In genomic region chr4:49197125-49197747, GRCm38 (mm10) we compare ENCODE assay signal across 10 mouse cellular contexts.
DNase-seq lines count a peak whose midpoint lies in the region; ATAC-seq lines count a peak whose summit lies in the region.
"Had no signal": no experiment of that assay in that cellular context is flagged by ENCODE, and none has a peak within 500 bp of the region (broad histone marks: within the 10 kb centered on the region; RNA-seq: fewer than 3 reads in every experiment).

No protein-coding gene starts in this region.

- H3K4me2 ChIP-seq in forebrain, embryonic 16.5 days (ENCODE audit: low read length), result no peak overlapping the region
- H3K4me2 ChIP-seq in forebrain, embryonic 12.5 days, result no peak overlapping the region
- H3K4me2 ChIP-seq in midbrain, embryonic 11.5 days, result no peak overlapping the region
- no peak overlapping the region for H3K4me2 ChIP-seq in midbrain, embryonic 13.5 days (replicated peaks)

- H3K27ac ChIP-seq in forebrain, embryonic 16.5 days (ENCODE audit: low read length), result no peak overlapping the region
- no peak overlapping the region for H3K27ac ChIP-seq in forebrain, embryonic 12.5 days
- no peak overlapping the region for H3K27ac ChIP-seq in midbrain, embryonic 11.5 days (ENCODE audit: low read depth, low read length)
- no peak overlapping the region for H3K27ac ChIP-seq in midbrain, embryonic 13.5 days
- H3K27ac ChIP-seq: macrophage had no signal

- WGBS in forebrain, embryonic 16.5 days, result 69% methylated on average over 8 of the region's 8 CpGs
- 85% methylated on average over 8 of the region's 8 CpGs for WGBS in forebrain, embryonic 12.5 days
- WGBS in midbrain, embryonic 11.5 days, result 77% methylated on average over 8 of the region's 8 CpGs
- WGBS in midbrain, embryonic 13.5 days, result 80% methylated on average over 8 of the region's 8 CpGs

- peak; percentile 49; the same call in 1 of the 2 replicates for ATAC-seq in forebrain, embryonic 16.5 days
- ATAC-seq in forebrain, embryonic 12.5 days (ENCODE audit: low FRiP score), result no peak
- ATAC-seq in midbrain, embryonic 11.5 days (ENCODE audit: low FRiP score), result no peak
- no peak for ATAC-seq in midbrain, embryonic 13.5 days
- peak; percentile 80 for ATAC-seq in megakaryocyte progenitor cell, adult 5-6 weeks (replicated peaks; ENCODE audit: poor library complexity)
- ATAC-seq in activated CD4-positive, CD25-positive, alpha-beta regulatory T cell, adult 4 months, result no peak

- no peaks in the 10 kb centered on the region for H3K9me3 ChIP-seq in forebrain, embryonic 16.5 days (ENCODE audit: control insufficient read depth, low read length)
- no peaks in the 10 kb centered on the region for H3K9me3 ChIP-seq in forebrain, embryonic 12.5 days
- H3K9me3 ChIP-seq in midbrain, embryonic 11.5 days (ENCODE audit: control insufficient read depth, low read length), result no peaks in the 10 kb centered on the region
- H3K9me3 ChIP-seq in midbrain, embryonic 13.5 days, result no peaks in the 10 kb centered on the region

- peak; percentile 56 for DNase-seq in midbrain, embryonic 11.5 days (ENCODE audit: low spot score, missing footprints)
- DNase-seq in cerebellum, adult 9-10 months, result peak; percentile 31
- no peak for DNase-seq in embryo, embryonic 9.5 days (ENCODE audit: extremely low spot score)

- H3K36me3 ChIP-seq in forebrain, embryonic 16.5 days (ENCODE audit: control insufficient read depth, insufficient read depth), result no peaks in the 10 kb centered on the region
- H3K36me3 ChIP-seq in forebrain, embryonic 12.5 days (replicated peaks), result no peaks in the 10 kb centered on the region
- H3K36me3 ChIP-seq in midbrain, embryonic 11.5 days (ENCODE audit: control insufficient read depth, insufficient read depth, low read length), result no peaks in the 10 kb centered on the region
- H3K36me3 ChIP-seq in midbrain, embryonic 13.5 days, result no peaks in the 10 kb centered on the region

- H3K9ac ChIP-seq in forebrain, embryonic 16.5 days (replicated peaks; ENCODE audit: low read depth, low read length), result no peak overlapping the region
- H3K9ac ChIP-seq in forebrain, embryonic 12.5 days, result no peak overlapping the region
- H3K9ac ChIP-seq in midbrain, embryonic 11.5 days (ENCODE audit: low read length), result no peak overlapping the region
- no peak overlapping the region for H3K9ac ChIP-seq in midbrain, embryonic 13.5 days (replicated peaks)

- no peaks in the 10 kb centered on the region for H3K4me1 ChIP-seq in forebrain, embryonic 16.5 days (replicated peaks; ENCODE audit: control insufficient read depth, insufficient read depth, low read length)
- H3K4me1 ChIP-seq in forebrain, embryonic 12.5 days, result no peaks in the 10 kb centered on the region
- H3K4me1 ChIP-seq in midbrain, embryonic 11.5 days (ENCODE audit: control insufficient read depth, insufficient read depth, low read length), result no peaks in the 10 kb centered on the region
- H3K4me1 ChIP-seq in midbrain, embryonic 13.5 days (replicated peaks), result no peaks in the 10 kb centered on the region

- H3K27me3 ChIP-seq in forebrain, embryonic 16.5 days (replicated peaks; ENCODE audit: control insufficient read depth, insufficient read depth, low read length), result no peaks in the 10 kb centered on the region
- no peaks in the 10 kb centered on the region for H3K27me3 ChIP-seq in forebrain, embryonic 12.5 days
- H3K27me3 ChIP-seq in midbrain, embryonic 11.5 days (ENCODE audit: control insufficient read depth, insufficient read depth, low read length), result no peaks in the 10 kb centered on the region
- no peaks in the 10 kb centered on the region for H3K27me3 ChIP-seq in midbrain, embryonic 13.5 days
- H3K27me3 ChIP-seq: CH12.LX had no signal

- no peak overlapping the region for H3K4me3 ChIP-seq in forebrain, embryonic 16.5 days (replicated peaks; ENCODE audit: low read length)
- no peak overlapping the region for H3K4me3 ChIP-seq in forebrain, embryonic 12.5 days (replicated peaks)
- H3K4me3 ChIP-seq in midbrain, embryonic 11.5 days (ENCODE audit: low read depth, low read length), result no peak overlapping the region
- no peak overlapping the region for H3K4me3 ChIP-seq in midbrain, embryonic 13.5 days (replicated peaks)

Comparison
In these comparisons a context has a peak if more than half of its experiments do, and no peak if none do; other contexts are left out.
1. ATAC-seq: peak in forebrain, embryonic 16.5 days (single experiment) and megakaryocyte progenitor cell, adult 5-6 weeks (single experiment); none in forebrain, embryonic 12.5 days (single experiment), midbrain, embryonic 11.5 days (single experiment), midbrain, embryonic 13.5 days (single experiment) and activated CD4-positive, CD25-positive, alpha-beta regulatory T cell, adult 4 months (single experiment).